Mouse (Mus musculus): ENCODE results near the gene Tmcc1. TPM values are rescaled to one million over a fixed set of nuclear protein-coding genes. Genes with fewer than 3 reads are reported as not detected.

Tmcc1 gene
- total and polyA plus RNA-seq, 2 experiments from 2014 or later = 11.8 to 40.9 TPM

DNA sequence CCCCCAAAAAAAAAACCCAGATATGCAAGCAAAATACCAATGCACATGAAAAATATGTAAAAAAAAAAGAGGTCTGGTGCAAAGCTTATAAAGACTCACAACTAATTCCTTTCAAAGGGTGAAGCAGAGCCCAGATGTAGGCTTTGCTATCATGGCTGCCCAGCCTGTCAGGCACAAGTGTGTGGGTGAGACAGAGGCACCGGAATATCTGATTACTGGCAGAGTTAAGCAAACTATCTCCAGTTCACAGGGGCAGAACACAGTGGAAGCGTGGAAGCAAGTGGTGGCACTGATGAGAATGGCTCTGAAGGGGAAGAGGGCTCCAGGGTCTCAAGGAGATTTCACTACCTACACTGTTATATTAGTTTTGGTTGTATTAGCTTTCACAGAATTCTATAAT, 155.1 kb downstream of the Tmcc1 start:
- WGBS = 79% methylated on average over 2 of the region's 2 CpGs

GRCm38 (mm10) chr6:116037281-116037831, 155.9 kb downstream of the Tmcc1 start:
- H3K4me2 ChIP-seq (ENCODE audit: low read depth, low read length, poor library complexity, severe bottlenecking) = no peak overlapping the region
- DNase-seq (ENCODE audit: low spot score) = no peak
- H3K36me3 ChIP-seq (ENCODE audit: insufficient read depth, low read length) = no peaks in the 10 kb centered on the region
- no peaks in the 10 kb centered on the region for H3K27me3 ChIP-seq (ENCODE audit: insufficient read depth, low read length)
- H3K9me3 ChIP-seq (ENCODE audit: low read length) = no peaks in the 10 kb centered on the region
- H3K27ac ChIP-seq (ENCODE audit: low read depth, low read length) = no peak overlapping the region; the same call in 1 of the 2 replicates
- TF ChIP-seq CTCF (IDR thresholded peaks at IDR 0.05) = no peak
- no peak overlapping the region for H3K4me3 ChIP-seq (ENCODE audit: low read depth, low read length)
- no peaks in the 10 kb centered on the region for H3K4me1 ChIP-seq (ENCODE audit: insufficient read depth, low read length)
- ATAC-seq (ENCODE audit: low FRiP score) = no peak
- no peak overlapping the region for H3K9ac ChIP-seq (replicated peaks; ENCODE audit: low read length, poor library complexity, severe bottlenecking)
- whole genome bisulfite sequencing = 88% methylated on average over 5 of the region's 5 CpGs

More for the DNA sequence above, 155.1 kb downstream of the Tmcc1 start:
- no peak overlapping the region for H3K4me3 ChIP-seq (ENCODE audit: low read depth, low read length)
- no peak overlapping the region for H3K9ac ChIP-seq (replicated peaks; ENCODE audit: low read length, poor library complexity, severe bottlenecking)
- ATAC-seq (ENCODE audit: low FRiP score) (no peak), DNase-seq (ENCODE audit: low spot score) (no peak)
- H3K9me3 ChIP-seq (ENCODE audit: low read length) = peaks cover 4% of the 10 kb centered on the region
- H3K27ac ChIP-seq (ENCODE audit: low read depth, low read length) = no peak overlapping the region
- H3K4me1 ChIP-seq (ENCODE audit: insufficient read depth, low read length) = no peaks in the 10 kb centered on the region
- H3K27me3 ChIP-seq (ENCODE audit: insufficient read depth, low read length) = no peaks in the 10 kb centered on the region
- no peak for TF ChIP-seq CTCF (IDR thresholded peaks at IDR 0.05)
- no peaks in the 10 kb centered on the region for H3K36me3 ChIP-seq (ENCODE audit: insufficient read depth, low read length)
- no peak overlapping the region for H3K4me2 ChIP-seq (ENCODE audit: low read depth, low read length, poor library complexity, severe bottlenecking)

GRCm38 (mm10) chr6:116036555-116036954, 156.7 kb downstream of the Tmcc1 start:
- H3K9me3 ChIP-seq (ENCODE audit: low read length) = no peaks in the 10 kb centered on the region
- WGBS = 95% methylated on average over 2 of the region's 2 CpGs
- H3K9ac ChIP-seq (replicated peaks; ENCODE audit: low read length, poor library complexity, severe bottlenecking) = no peak overlapping the region
- no peak for TF ChIP-seq CTCF (IDR thresholded peaks at IDR 0.05)
- H3K27me3 ChIP-seq (ENCODE audit: insufficient read depth, low read length) = no peaks in the 10 kb centered on the region
- H3K4me3 ChIP-seq (ENCODE audit: low read depth, low read length) = no peak overlapping the region
- H3K4me2 ChIP-seq (ENCODE audit: low read depth, low read length, poor library complexity, severe bottlenecking) = no peak overlapping the region
- no peaks in the 10 kb centered on the region for H3K4me1 ChIP-seq (ENCODE audit: insufficient read depth, low read length)
- ATAC-seq (ENCODE audit: low FRiP score) (no peak), DNase-seq (ENCODE audit: low spot score) (no peak)
- H3K36me3 ChIP-seq (ENCODE audit: insufficient read depth, low read length) = no peaks in the 10 kb centered on the region
- H3K27ac ChIP-seq (ENCODE audit: low read depth, low read length) = no peak overlapping the region

DNA sequence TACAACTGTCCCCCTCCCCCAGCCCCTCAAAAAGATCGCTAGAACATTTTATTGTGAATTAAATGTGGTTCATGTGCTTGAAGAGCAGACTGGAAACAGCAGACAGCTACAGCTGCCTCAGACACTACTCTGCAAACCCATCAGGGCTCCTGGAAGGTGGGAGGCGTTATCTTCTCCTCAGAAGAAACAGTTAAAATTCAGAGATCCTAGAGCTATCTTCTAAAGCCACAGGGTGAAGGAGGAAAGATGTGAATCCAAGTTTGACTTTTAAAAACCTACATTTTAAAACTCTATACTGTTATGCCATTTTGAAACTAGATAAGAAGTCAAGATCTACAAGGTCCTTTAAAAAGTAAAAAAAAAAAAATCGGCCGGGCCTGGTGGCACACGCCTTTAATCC, 162.2 kb downstream of the Tmcc1 start:
- Histone ChIP-seq H3K4me1 (ENCODE audit: insufficient read depth, low read length) (no peaks in the 10 kb centered on the region), H3K9me3 (ENCODE audit: low read length) (no peaks in the 10 kb centered on the region), H3K4me3 (ENCODE audit: low read depth, low read length) (no peak overlapping the region), H3K9ac (replicated peaks; ENCODE audit: low read length, poor library complexity, severe bottlenecking) (no peak overlapping the region), H3K27me3 (ENCODE audit: insufficient read depth, low read length) (no peaks in the 10 kb centered on the region), H3K36me3 (ENCODE audit: insufficient read depth, low read length) (no peaks in the 10 kb centered on the region), H3K27ac (ENCODE audit: low read depth, low read length) (no peak overlapping the region), H3K4me2 (ENCODE audit: low read depth, low read length, poor library complexity, severe bottlenecking) (no peak overlapping the region)
- no peak for ATAC-seq (ENCODE audit: low FRiP score)
- no peak for TF ChIP-seq CTCF (IDR thresholded peaks at IDR 0.05)
- 95% methylated on average over 5 of the region's 5 CpGs for WGBS
- DNase-seq (ENCODE audit: low spot score) = no peak

GRCm38 (mm10) chr6:116024666-116025065, 168.6 kb downstream of the Tmcc1 start:
- Histone ChIP-seq H3K4me1 (ENCODE audit: insufficient read depth, low read length) (no peaks in the 10 kb centered on the region), H3K9ac (replicated peaks; ENCODE audit: low read length, poor library complexity, severe bottlenecking) (no peak overlapping the region), H3K36me3 (ENCODE audit: insufficient read depth, low read length) (peaks cover 15% of the 10 kb centered on the region), H3K27me3 (ENCODE audit: insufficient read depth, low read length) (no peaks in the 10 kb centered on the region), H3K27ac (ENCODE audit: low read depth, low read length) (no peak overlapping the region), H3K4me2 (ENCODE audit: low read depth, low read length, poor library complexity, severe bottlenecking) (no peak overlapping the region), H3K9me3 (ENCODE audit: low read length) (peaks cover 10% of the 10 kb centered on the region), H3K4me3 (ENCODE audit: low read depth, low read length) (no peak overlapping the region)
- DNase-seq (ENCODE audit: low spot score) (no peak), ATAC-seq (ENCODE audit: low FRiP score) (no peak)
- TF ChIP-seq CTCF (IDR thresholded peaks at IDR 0.05) = no peak
- WGBS = 90% methylated on average over 4 of the region's 4 CpGs

DNA sequence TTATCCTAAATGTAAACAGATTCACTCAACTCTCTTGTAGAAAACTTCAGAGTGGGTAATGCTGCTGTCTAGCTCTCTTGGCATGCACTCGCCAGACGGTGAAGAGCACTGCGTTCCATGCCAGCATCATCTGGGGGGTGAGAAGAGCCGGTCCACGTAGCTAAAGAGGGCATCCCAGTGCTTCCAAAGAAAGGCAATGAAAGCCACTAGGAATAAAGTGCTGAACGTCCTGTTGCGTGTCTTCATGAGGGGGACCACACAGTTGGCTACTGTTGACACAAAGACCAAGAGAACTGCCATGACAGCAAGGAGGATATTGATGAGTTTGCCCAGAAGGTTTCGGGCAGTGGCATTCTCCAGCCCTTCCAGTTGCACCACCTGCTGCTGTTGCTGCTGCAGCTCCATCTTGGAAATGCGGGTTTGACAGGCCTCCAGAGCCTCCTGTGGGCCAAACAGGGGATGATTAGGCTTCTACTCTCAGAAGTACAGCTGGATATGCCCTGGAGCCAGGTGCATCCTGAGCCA, 171.3 kb downstream of the Tmcc1 start:
- Histone ChIP-seq H3K9me3 (ENCODE audit: low read length) (peaks cover 10% of the 10 kb centered on the region), H3K36me3 (ENCODE audit: insufficient read depth, low read length) (peaks cover 15% of the 10 kb centered on the region), H3K27me3 (ENCODE audit: insufficient read depth, low read length) (no peaks in the 10 kb centered on the region), H3K27ac (ENCODE audit: low read depth, low read length) (no peak overlapping the region), H3K4me2 (ENCODE audit: low read depth, low read length, poor library complexity, severe bottlenecking) (no peak overlapping the region), H3K4me1 (ENCODE audit: insufficient read depth, low read length) (no peaks in the 10 kb centered on the region), H3K4me3 (ENCODE audit: low read depth, low read length) (no peak overlapping the region), H3K9ac (replicated peaks; ENCODE audit: low read length, poor library complexity, severe bottlenecking) (no peak overlapping the region)
- ATAC-seq (ENCODE audit: low FRiP score) (peak; percentile 34; the same call in 1 of the 2 replicates), DNase-seq (ENCODE audit: low spot score) (no peak)
- TF ChIP-seq CTCF (IDR thresholded peaks at IDR 0.05) = no peak
- WGBS = 87% methylated on average over 9 of the region's 9 CpGs
